Mouse (Mus musculus) hindbrain, embryonic 11.5 days (tissue): Measurements from ENCODE around the gene Slc24a3. TPM values are rescaled to one million over a fixed set of nuclear protein-coding genes. Genes with fewer than 3 reads are reported as not detected.

Source experiments
- ATAC-seq: fragments of 200-750 bp; cut with Nextera tagmentation; 2 replicates; pipeline ENCODE4 v1.8.0; 2017; ENCODE audit warnings: mild to moderate bottlenecking, moderate TSS enrichment, moderate library complexity; ENCODE audit not compliant: low FRiP score
- DNase-seq: peaks from one replicate; pipeline ENCODE4 v3.0.0-alpha.2; 2015; ENCODE audit warnings: low spot score
- H3K27ac ChIP-seq: fragments of 300-500 bp; sonication (generic); 2 replicates; pipeline ENCODE4 v1.5.1; 2014; ENCODE audit warnings: mild to moderate bottlenecking, low read depth, low read length
- H3K27me3 ChIP-seq: fragments of 300-500 bp; sonication (generic); 2 replicates; pipeline ENCODE4 v1.6.1; 2014; ENCODE audit warnings: mild to moderate bottlenecking, low read length, moderate library complexity, mixed read lengths; ENCODE audit not compliant: control insufficient read depth, insufficient read depth
- H3K36me3 ChIP-seq: fragments of 300-500 bp; sonication (generic); 2 replicates; pipeline ENCODE4 v1.6.1; 2014; ENCODE audit warnings: mild to moderate bottlenecking, low read length, moderate library complexity, mixed read lengths; ENCODE audit not compliant: control insufficient read depth, insufficient read depth
- H3K4me1 ChIP-seq: fragments of 300-500 bp; sonication (generic); replicated peaks from 2 replicates; pipeline ENCODE4 v1.6.1; 2014; ENCODE audit warnings: low read length, mixed read lengths; ENCODE audit not compliant: control insufficient read depth, insufficient read depth
- H3K4me2 ChIP-seq: fragments of 300-500 bp; sonication (generic); replicated peaks from 2 replicates; pipeline ENCODE4 v1.6.1; 2014; ENCODE audit warnings: mild to moderate bottlenecking, low read depth, low read length
- H3K4me3 ChIP-seq: fragments of 300-500 bp; sonication (generic); 2 replicates; pipeline ENCODE4 v1.5.1; 2014; ENCODE audit warnings: low read depth, low read length
- H3K9ac ChIP-seq: fragments of 300-500 bp; sonication (generic); 2 replicates; pipeline ENCODE4 v1.6.1; 2014; ENCODE audit warnings: low read depth, low read length
- H3K9me3 ChIP-seq: fragments of 300-500 bp; sonication (generic); 2 replicates; pipeline ENCODE4 v1.6.1; 2016; ENCODE audit warnings: low read length; ENCODE audit not compliant: control insufficient read depth
- WGBS: fragments of 180-500 bp; shearing (Covaris S2); extraction: QIAGEN DNeasy Blood & Tissue Kit; methylation state at CpG from one replicate; pipeline ENCODE4 v1.1.7; 2014; 5-methylcytosine and 5-hydroxymethylcytosine counted together
- polyA plus RNA-seq: library from polyadenylated mRNA; unstranded; fragments of >200 nt; fragmentation: Nextera tagmentation; extraction: Ambion mirVana; gene quantifications from 2 replicates; pipeline ENCODE4 v1.2.1, GENCODE M21; 2014

The Slc24a3 gene
- polyA plus RNA-seq, 1 experiment from 2014 or later = 2.5 TPM

GRCm38 (mm10) chr2:145656716-145657115 lies 489.2 kb downstream of the Slc24a3 start:
- no peak for ATAC-seq
- 48% methylated on average over 1 of the region's 1 CpGs for WGBS

GRCm38 (mm10) chr2:145661242-145661641 lies 493.7 kb downstream of the Slc24a3 start:
- Histone ChIP-seq H3K27ac (no peak overlapping the region), H3K4me2 (no peak overlapping the region), H3K27me3 (no peaks in the 10 kb centered on the region), H3K4me1 (no peaks in the 10 kb centered on the region), H3K9me3 (no peaks in the 10 kb centered on the region), H3K36me3 (no peaks in the 10 kb centered on the region), H3K9ac (no peak overlapping the region), H3K4me3 (no peak overlapping the region)
- ATAC-seq = no peak
- WGBS = 82% methylated on average over 5 of the region's 7 CpGs
- DNase-seq = no peak

More at GRCm38 (mm10) chr2:145656716-145657115, 489.2 kb downstream of the Slc24a3 start:
- no peaks in the 10 kb centered on the region for H3K27me3 ChIP-seq
- no peaks in the 10 kb centered on the region for H3K9me3 ChIP-seq
- no peak for DNase-seq
- H3K9ac ChIP-seq = no peak overlapping the region
- no peaks in the 10 kb centered on the region for H3K36me3 ChIP-seq
- H3K4me3 ChIP-seq = no peak overlapping the region
- no peaks in the 10 kb centered on the region for H3K4me1 ChIP-seq
- no peak overlapping the region for H3K27ac ChIP-seq
- no peak overlapping the region for H3K4me2 ChIP-seq

GRCm38 (mm10) chr2:145663899-145664298 lies 496.3 kb downstream of the Slc24a3 start:
- no peak overlapping the region for H3K4me3 ChIP-seq
- no peak overlapping the region for H3K27ac ChIP-seq
- no peaks in the 10 kb centered on the region for H3K36me3 ChIP-seq
- no peaks in the 10 kb centered on the region for H3K9me3 ChIP-seq
- DNase-seq (no peak), ATAC-seq (no peak)
- 83% methylated on average over 7 of the region's 7 CpGs for whole genome bisulfite sequencing
- H3K4me1 ChIP-seq = no peaks in the 10 kb centered on the region
- H3K9ac ChIP-seq = no peak overlapping the region
- H3K4me2 ChIP-seq = no peak overlapping the region
- no peaks in the 10 kb centered on the region for H3K27me3 ChIP-seq

- Histone ChIP-seq H3K4me2 (no peak overlapping the region), H3K27ac (no peak overlapping the region), H3K27me3 (no peaks in the 10 kb centered on the region), H3K4me3 (no peak overlapping the region), H3K36me3 (no peaks in the 10 kb centered on the region), H3K9ac (no peak overlapping the region), H3K4me1 (no peaks in the 10 kb centered on the region), H3K9me3 (no peaks in the 10 kb centered on the region)
- WGBS = 89% methylated on average over 2 of the region's 2 CpGs
- DNase-seq (no peak), ATAC-seq (no peak)
Measured at GRCm38 (mm10) chr2:145664311-145664710, 496.8 kb downstream of the Slc24a3 start.

- Histone ChIP-seq H3K9ac (no peak overlapping the region), H3K4me3 (no peak overlapping the region), H3K27ac (no peak overlapping the region), H3K36me3 (no peaks in the 10 kb centered on the region), H3K4me2 (no peak overlapping the region), H3K4me1 (no peaks in the 10 kb centered on the region), H3K27me3 (no peaks in the 10 kb centered on the region), H3K9me3 (no peaks in the 10 kb centered on the region)
- no peak for ATAC-seq
- 77% methylated on average over 4 of the region's 4 CpGs for WGBS
- DNase-seq = no peak
Measured at GRCm38 (mm10) chr2:145668135-145668534, 500.6 kb downstream of the Slc24a3 start.

- H3K27me3 ChIP-seq = no peaks in the 10 kb centered on the region
- WGBS = 83% methylated on average over 4 of the region's 4 CpGs
- no peaks in the 10 kb centered on the region for H3K9me3 ChIP-seq
- H3K4me1 ChIP-seq = no peaks in the 10 kb centered on the region
- ATAC-seq (no peak), DNase-seq (no peak)
- no peaks in the 10 kb centered on the region for H3K36me3 ChIP-seq
- no peak overlapping the region for H3K4me3 ChIP-seq
- no peak overlapping the region for H3K27ac ChIP-seq
- no peak overlapping the region for H3K9ac ChIP-seq
- no peak overlapping the region for H3K4me2 ChIP-seq
Measured at GRCm38 (mm10) chr2:145670131-145670530, 502.6 kb downstream of the Slc24a3 start.

- no peaks in the 10 kb centered on the region for H3K27me3 ChIP-seq
- DNase-seq (peak; percentile 38), ATAC-seq (peak; percentile 61)
- H3K9me3 ChIP-seq = no peaks in the 10 kb centered on the region
- peak overlapping the region; percentile 72 for H3K9ac ChIP-seq
- H3K27ac ChIP-seq = no peak overlapping the region
- no peaks in the 10 kb centered on the region for H3K4me1 ChIP-seq
- H3K36me3 ChIP-seq = no peaks in the 10 kb centered on the region
- H3K4me3 ChIP-seq = peak overlapping the region; percentile 55
- WGBS = 8% methylated on average over 19 of the region's 23 CpGs
- peak overlapping the region; percentile 90 for H3K4me2 ChIP-seq
Measured at GRCm38 (mm10) chr2:145674496-145675141, 507.1 kb downstream of the Slc24a3 start.

GRCm38 (mm10) chr2:145675142-145675755 lies 507.7 kb downstream of the Slc24a3 start, which contains the start of gene Rin2:
Gene Rin2, plus strand, starts transcription at chr2:145675215.
- Histone ChIP-seq H3K4me2 (peak within 1 kb of the TSS; percentile 90), H3K9me3 (no peaks in the 10 kb centered on the region), H3K4me1 (no peaks in the 10 kb centered on the region), H3K27me3 (no peaks in the 10 kb centered on the region), H3K27ac (no peak within 1 kb of the TSS), H3K4me3 (peak within 1 kb of the TSS; percentile 55), H3K9ac (peak within 1 kb of the TSS; percentile 72), H3K36me3 (no peaks in the 10 kb centered on the region)
- peak; percentile 84 for DNase-seq
- ATAC-seq = peak; percentile 90
- under 1% methylated on average over 33 of the region's 33 CpGs for WGBS
